Mouse (Mus musculus): Measurements from ENCODE around the gene Vps35l. TPM values are rescaled to one million over a fixed set of nuclear protein-coding genes. Genes with fewer than 3 reads are reported as not detected.

Vps35l gene
- 92.1 and 106 TPM in 2 replicates for total RNA-seq (2014; rRNA removed)
- 85.6 and 86.8 TPM in 2 replicates for polyA plus RNA-seq (2015; fragmentation: Nextera tagmentation; extraction: Ambion mirVana)

GRCm38 (mm10) chr7:118739975-118740531 lies at the start of gene Vps35l:
Vps35l (plus strand) TSS chr7:118740226.
- Histone ChIP-seq H3K4me1 (ENCODE audit: insufficient read depth, low read length) (0 out of 2 replicates have a peak, but pooled peaks cover 9% of the 10 kb centered on the region), H3K27ac (peak within 1 kb of the TSS; percentile 82), H3K9me3 (ENCODE audit: low read length) (no peaks in the 10 kb centered on the region), H3K9ac (replicated peaks; ENCODE audit: low read length) (peak within 1 kb of the TSS; percentile 71), H3K27me3 (ENCODE audit: insufficient read depth, low read length) (no peaks in the 10 kb centered on the region), H3K36me3 (ENCODE audit: insufficient read depth, low read length) (peaks cover 8% of the 10 kb centered on the region), H3K4me2 (ENCODE audit: low read depth, low read length) (peak within 1 kb of the TSS; percentile 72), H3K4me3 (ENCODE audit: low read length) (peak within 1 kb of the TSS; percentile 65)
- DNase-seq (ENCODE audit: low spot score) (peak; percentile 92), ATAC-seq (peak; percentile 86)
- TF ChIP-seq CTCF (IDR thresholded peaks at IDR 0.05; ENCODE audit: low read depth), result peak; percentile 95
- WGBS, result 1% methylated on average over 14 of the region's 16 CpGs

GRCm38 (mm10) chr7:118691287-118691686 lies 48.7 kb upstream of the Vps35l start:
- Histone ChIP-seq H3K4me2 (ENCODE audit: low read depth, low read length) (no peak overlapping the region), H3K9me3 (ENCODE audit: low read length) (no peaks in the 10 kb centered on the region), H3K4me1 (ENCODE audit: insufficient read depth, low read length) (no peaks in the 10 kb centered on the region), H3K4me3 (ENCODE audit: low read length) (no peak overlapping the region), H3K36me3 (ENCODE audit: insufficient read depth, low read length) (peaks cover 61% of the 10 kb centered on the region), H3K27me3 (ENCODE audit: insufficient read depth, low read length) (no peaks in the 10 kb centered on the region), H3K27ac (no peak overlapping the region), H3K9ac (replicated peaks; ENCODE audit: low read length) (no peak overlapping the region)
- 87% methylated on average over 2 of the region's 2 CpGs for whole genome bisulfite sequencing
- DNase-seq (ENCODE audit: low spot score) (no peak), ATAC-seq (no peak)
- TF ChIP-seq CTCF (IDR thresholded peaks at IDR 0.05; ENCODE audit: low read depth), result no peak

- Histone ChIP-seq H3K4me1 (ENCODE audit: insufficient read depth, low read length) (no peaks in the 10 kb centered on the region), H3K27me3 (ENCODE audit: insufficient read depth, low read length) (no peaks in the 10 kb centered on the region), H3K9me3 (ENCODE audit: low read length) (no peaks in the 10 kb centered on the region), H3K27ac (no peak overlapping the region), H3K9ac (replicated peaks; ENCODE audit: low read length) (no peak overlapping the region), H3K36me3 (ENCODE audit: insufficient read depth, low read length) (peaks cover 45% of the 10 kb centered on the region), H3K4me3 (ENCODE audit: low read length) (no peak overlapping the region), H3K4me2 (ENCODE audit: low read depth, low read length) (no peak overlapping the region)
- DNase-seq (ENCODE audit: low spot score), result no peak
- WGBS, result 97% methylated on average over 6 of the region's 6 CpGs
- ATAC-seq, result no peak
- TF ChIP-seq CTCF (IDR thresholded peaks at IDR 0.05; ENCODE audit: low read depth), result no peak
Measured at GRCm38 (mm10) chr7:118696146-118696545, 43.9 kb upstream of the Vps35l start.

GRCm38 (mm10) chr7:118697168-118697567 lies 42.9 kb upstream of the Vps35l start:
- Histone ChIP-seq H3K36me3 (ENCODE audit: insufficient read depth, low read length) (peaks cover 40% of the 10 kb centered on the region), H3K4me3 (ENCODE audit: low read length) (no peak overlapping the region), H3K27me3 (ENCODE audit: insufficient read depth, low read length) (no peaks in the 10 kb centered on the region), H3K4me2 (ENCODE audit: low read depth, low read length) (no peak overlapping the region), H3K27ac (no peak overlapping the region), H3K9me3 (ENCODE audit: low read length) (no peaks in the 10 kb centered on the region), H3K4me1 (ENCODE audit: insufficient read depth, low read length) (no peaks in the 10 kb centered on the region), H3K9ac (replicated peaks; ENCODE audit: low read length) (no peak overlapping the region)
- 77% methylated on average over 4 of the region's 4 CpGs for WGBS
- TF ChIP-seq CTCF (IDR thresholded peaks at IDR 0.05; ENCODE audit: low read depth), result no peak
- ATAC-seq (no peak), DNase-seq (ENCODE audit: low spot score) (no peak)

- DNase-seq (ENCODE audit: low spot score) (no peak), ATAC-seq (no peak)
- 92% methylated on average over 9 of the region's 9 CpGs for WGBS
- H3K27ac ChIP-seq, result no peak overlapping the region
- no peaks in the 10 kb centered on the region for H3K9me3 ChIP-seq (ENCODE audit: low read length)
- H3K27me3 ChIP-seq (ENCODE audit: insufficient read depth, low read length), result no peaks in the 10 kb centered on the region
- H3K4me2 ChIP-seq (ENCODE audit: low read depth, low read length), result no peak overlapping the region
- no peak for TF ChIP-seq CTCF (IDR thresholded peaks at IDR 0.05; ENCODE audit: low read depth)
- no peak overlapping the region for H3K9ac ChIP-seq (replicated peaks; ENCODE audit: low read length)
- peaks cover 29% of the 10 kb centered on the region for H3K36me3 ChIP-seq (ENCODE audit: insufficient read depth, low read length)
- peaks cover 5% of the 10 kb centered on the region; the same call in 1 of the 2 replicates for H3K4me1 ChIP-seq (ENCODE audit: insufficient read depth, low read length)
- H3K4me3 ChIP-seq (ENCODE audit: low read length), result no peak overlapping the region
Measured at GRCm38 (mm10) chr7:118698882-118699281, 41.1 kb upstream of the Vps35l start.

- peaks cover 4% of the 10 kb centered on the region for H3K36me3 ChIP-seq (ENCODE audit: insufficient read depth, low read length)
- peaks cover 17% of the 10 kb centered on the region for H3K4me1 ChIP-seq (ENCODE audit: insufficient read depth, low read length)
- H3K4me3 ChIP-seq (ENCODE audit: low read length), result no peak overlapping the region
- DNase-seq (ENCODE audit: low spot score) (no peak), ATAC-seq (no peak)
- H3K9ac ChIP-seq (replicated peaks; ENCODE audit: low read length), result no peak overlapping the region
- H3K9me3 ChIP-seq (ENCODE audit: low read length), result no peaks in the 10 kb centered on the region
- 90% methylated on average over 15 of the region's 15 CpGs for WGBS
- H3K4me2 ChIP-seq (ENCODE audit: low read depth, low read length), result peak overlapping the region; percentile 66; the same call in 1 of the 2 replicates
- no peak for TF ChIP-seq CTCF (IDR thresholded peaks at IDR 0.05; ENCODE audit: low read depth)
- H3K27me3 ChIP-seq (ENCODE audit: insufficient read depth, low read length), result no peaks in the 10 kb centered on the region
- H3K27ac ChIP-seq, result no peak overlapping the region
Measured at GRCm38 (mm10) chr7:118703144-118703561, 36.9 kb upstream of the Vps35l start.

Measured in hindbrain, postnatal 0 days (tissue).